Mouse (Mus musculus): ENCODE results near the gene Ube2e1.

DNA sequence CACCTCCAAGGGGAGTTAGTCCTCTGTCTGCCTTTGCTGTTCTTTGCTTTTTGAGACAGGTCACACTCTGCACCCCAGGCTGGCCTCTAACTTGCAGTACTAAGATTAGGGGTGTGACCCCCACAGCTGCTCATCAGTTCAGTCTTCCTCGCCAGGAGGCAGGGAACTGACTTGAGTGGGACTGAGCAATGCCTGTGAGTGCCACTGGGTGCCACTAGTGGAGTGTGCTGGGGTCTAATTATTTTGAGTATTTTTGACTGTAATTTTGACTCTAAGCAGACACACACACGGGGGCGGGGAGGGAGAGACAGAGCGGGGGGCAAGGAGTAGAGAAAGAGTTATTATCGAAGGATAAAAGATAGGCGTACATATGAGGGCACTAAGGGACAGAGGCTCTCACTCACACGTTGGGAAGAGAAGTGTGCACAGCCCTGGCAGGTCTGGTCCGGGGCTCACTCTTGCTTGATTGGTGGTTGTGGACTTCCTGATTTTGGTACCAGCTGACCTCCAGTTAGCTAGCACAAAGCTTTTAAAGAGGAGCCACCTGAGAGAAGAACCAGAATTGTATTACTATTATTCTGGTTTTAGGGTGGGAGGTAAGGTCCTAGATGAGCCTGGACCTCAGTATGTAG, 46.4 kb upstream of the Ube2e1 start:
- TF ChIP-seq CTCF (IDR thresholded peaks at IDR 0.05; ENCODE audit: low read depth, low read length) (peak; percentile 28), POLR2A (IDR thresholded peaks at IDR 0.05; ENCODE audit: extremely low read depth, insufficient read depth, low read length) (no peak)
